Mouse (Mus musculus): ENCODE results near the gene Ralgds.
A peak's percentile ranks its signal among the peaks of the same experiment; 100 is the strongest.
"Not testable (repeated sequence)": the region's sequence is repeated elsewhere in the genome, so short reads cannot be mapped to it uniquely, and the experiment has no call there.

The Ralgds gene

DNA sequence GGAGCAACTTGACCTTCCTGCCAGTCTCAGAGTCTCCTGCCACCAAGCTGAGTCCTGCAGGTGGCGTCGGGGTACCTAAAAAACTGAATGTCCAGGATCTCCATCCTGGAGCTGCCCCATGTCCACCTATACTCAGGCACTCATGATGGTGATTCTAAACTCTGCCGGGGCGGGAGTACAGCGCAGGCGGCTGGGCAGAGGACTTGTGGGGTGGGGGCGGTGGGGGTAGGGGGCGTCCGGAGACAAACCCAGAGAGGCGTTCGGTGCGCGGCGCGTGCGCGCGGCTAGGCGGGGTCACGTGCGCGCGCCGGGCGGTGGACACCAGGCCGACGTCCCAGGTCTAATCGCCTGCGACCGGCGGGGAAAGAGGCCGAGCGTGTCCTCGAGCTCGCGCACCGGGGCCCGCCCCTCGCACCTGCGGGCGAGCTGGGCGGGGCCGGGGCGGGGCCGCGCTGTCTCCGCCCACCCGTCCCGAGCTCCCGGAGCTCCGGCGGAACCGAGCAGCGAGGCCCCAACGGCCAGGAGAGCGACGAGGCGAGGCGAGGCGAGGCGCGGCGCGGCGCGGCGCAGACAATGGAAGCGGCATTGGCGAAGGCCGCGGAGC is at the start of gene Ralgds:
TSS of gene Ralgds (plus strand) at position 328 of the 604 bp plus-strand sequence.
- DNase-seq = peak; percentile 87

GRCm38 (mm10) chr2:28463919-28464318 is 49.0 kb upstream of the Ralgds start:
- DNase-seq = peak; percentile 55

DNA sequence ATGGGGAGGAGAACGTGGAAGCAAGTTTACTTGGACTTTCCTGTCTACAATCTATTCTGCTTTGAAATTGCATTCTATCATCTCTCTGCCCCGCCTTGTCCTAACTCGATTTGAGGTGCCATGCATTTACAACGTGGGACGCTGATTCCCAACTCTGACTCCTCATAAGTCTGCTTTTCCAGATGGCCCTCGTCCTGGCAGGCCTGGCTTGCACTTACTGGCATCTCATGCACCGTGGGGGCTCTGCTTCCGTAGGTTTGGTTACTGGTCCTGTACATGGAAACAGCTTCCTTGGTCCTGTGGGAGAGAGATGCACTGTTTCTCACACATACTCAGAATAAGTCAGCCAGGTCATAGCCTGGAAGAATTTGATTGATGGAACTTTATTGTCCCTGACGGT is 48.0 kb upstream of the Ralgds start:
- DNase-seq = no peak

DNA sequence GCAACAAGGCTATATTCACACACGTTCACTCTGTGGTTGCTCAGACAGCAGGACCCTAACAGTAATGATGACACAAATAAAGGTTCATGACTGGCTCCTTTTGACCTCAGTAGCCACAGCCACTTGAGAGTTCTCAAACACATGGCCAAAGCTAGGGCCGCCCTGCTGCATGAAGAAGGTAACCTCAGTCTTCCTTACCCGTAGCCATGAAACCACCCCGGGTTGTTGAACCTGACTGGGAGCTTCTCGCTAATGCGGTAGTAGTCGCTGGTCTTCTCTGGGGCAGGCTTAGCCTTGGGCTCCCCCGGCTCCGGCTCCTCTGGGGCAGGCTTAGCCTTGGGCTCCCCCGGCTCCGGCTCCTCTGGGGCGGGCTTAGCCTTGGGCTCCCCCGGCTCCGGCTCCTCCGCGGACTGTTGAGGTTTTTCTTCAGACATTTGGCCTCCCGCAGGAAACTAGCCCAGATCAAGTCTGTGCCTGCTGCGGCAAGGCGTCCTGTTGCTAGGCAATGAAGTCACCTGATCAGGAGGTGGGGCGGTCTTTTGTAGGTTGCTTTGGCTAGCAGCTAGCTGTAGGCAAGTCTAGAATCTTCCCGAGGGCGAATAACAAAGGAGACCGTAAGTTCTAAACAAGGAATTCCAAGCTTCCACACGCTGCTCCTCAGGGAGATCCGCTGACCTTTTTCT is 46.9 kb upstream of the Ralgds start, which contains the start of gene 1700007K13Rik:
TSS of gene 1700007K13Rik (minus strand) at position 497 of the 683 bp plus-strand sequence.
- DNase-seq = peak; percentile 85

DNA sequence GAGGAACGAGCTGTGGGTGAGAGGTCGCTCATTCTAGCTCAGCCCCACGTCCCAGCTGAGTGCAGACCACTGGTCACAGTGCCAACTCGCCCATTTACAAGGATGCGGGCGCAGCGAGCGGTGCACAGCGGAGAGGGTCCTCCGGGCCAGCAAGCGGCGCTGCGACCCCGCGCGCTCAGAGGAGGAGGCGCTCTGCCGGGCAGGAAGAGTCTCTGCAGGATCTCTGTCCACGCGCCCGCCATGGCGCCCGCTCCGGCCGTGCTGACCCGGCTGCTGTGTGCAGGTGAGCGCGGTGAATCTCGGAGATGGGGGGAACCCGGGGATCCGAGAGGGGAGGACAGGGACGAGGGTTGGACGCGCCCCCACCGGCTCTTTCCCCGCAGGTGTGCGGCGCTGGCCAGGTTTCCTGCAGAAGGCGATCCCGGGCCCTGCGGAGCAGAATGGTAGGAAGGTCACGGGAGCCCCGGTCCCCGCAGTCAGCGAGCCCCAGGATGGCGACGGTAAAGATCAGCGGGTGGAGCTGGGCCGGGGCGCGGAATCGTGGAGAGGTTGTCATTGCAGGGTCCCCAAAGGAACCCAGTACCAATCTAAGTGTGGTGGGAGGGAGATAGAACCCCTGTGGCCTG is 45.0 kb upstream of the Ralgds start, which contains the start of gene Mrps2:
TSS of gene Mrps2 (plus strand) at position 207 of the 626 bp plus-strand sequence.
- DNase-seq = peak; percentile 94

DNA sequence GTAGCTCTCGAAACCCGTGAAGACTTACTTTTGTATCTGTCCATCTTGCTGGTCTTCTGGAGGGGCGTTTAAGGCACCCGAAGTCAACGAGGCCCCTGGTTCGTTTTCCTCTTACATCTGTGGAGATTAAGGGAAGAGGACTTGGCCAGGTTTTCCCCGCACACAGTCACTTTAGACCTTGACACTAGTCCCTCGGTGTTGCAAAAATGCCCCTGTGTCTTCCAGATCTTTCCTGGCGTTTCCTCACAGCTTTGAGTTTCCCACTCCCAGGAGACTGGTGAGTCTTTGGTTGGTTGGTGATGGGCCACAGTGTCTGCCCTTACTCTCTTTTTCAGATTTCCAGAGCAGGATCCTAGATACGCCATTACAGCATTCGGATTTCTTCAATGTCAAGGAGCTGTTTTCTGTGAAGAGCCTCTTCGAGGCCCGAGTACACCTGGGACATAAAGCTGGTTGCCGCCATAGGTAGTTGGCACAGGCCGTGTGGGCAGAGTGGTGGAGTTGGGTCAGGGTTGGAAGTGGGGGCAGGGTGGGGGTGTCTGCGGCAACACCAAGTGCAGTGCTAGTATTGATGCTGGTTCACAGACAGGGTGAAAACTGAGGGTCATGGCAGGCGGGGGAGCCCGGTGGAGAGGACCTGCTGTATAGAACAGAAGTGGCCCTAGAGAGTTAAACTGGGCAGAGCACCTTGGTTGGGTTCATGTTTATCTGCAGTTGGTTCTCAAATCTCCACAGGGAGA is 44.3 kb upstream of the Ralgds start:
- no peak for DNase-seq

DNA sequence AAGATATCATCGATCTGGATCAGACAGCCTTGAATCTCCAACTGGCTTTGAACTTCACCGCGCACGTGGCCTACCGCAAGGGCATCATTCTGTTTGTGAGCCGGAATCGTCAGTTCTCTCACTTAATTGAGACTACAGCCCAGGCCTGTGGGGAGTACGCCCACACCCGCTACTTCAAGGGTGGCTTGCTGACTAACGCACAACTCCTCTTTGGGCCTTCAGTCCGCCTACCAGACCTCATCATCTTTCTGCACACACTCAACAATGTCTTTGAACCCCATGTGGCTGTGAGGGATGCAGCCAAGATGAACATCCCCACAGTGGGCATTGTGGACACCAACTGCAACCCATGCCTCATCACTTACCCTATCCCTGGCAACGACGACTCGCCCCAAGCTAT is 43.5 kb upstream of the Ralgds start:
- DNase-seq = no peak

DNA sequence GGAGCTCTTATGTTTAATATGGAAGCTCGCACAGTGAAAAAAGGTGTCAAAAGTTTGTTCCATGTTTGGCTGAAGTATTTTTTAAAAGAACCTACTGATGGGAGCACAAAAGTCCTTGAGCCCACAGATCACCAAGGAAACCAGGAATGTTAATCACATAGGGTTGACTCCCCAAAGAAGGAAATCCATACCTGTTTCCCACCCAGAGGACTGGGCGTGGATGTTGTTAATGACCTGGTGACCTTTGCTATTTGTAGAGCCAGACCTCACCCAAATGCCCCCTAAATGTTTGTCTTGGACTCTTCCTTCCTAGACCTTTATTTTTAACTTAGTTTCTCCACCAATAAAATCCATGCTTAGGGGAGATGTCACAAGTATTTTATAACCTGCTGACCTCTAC is 42.3 kb upstream of the Ralgds start:
- DNase-seq = no peak

DNA sequence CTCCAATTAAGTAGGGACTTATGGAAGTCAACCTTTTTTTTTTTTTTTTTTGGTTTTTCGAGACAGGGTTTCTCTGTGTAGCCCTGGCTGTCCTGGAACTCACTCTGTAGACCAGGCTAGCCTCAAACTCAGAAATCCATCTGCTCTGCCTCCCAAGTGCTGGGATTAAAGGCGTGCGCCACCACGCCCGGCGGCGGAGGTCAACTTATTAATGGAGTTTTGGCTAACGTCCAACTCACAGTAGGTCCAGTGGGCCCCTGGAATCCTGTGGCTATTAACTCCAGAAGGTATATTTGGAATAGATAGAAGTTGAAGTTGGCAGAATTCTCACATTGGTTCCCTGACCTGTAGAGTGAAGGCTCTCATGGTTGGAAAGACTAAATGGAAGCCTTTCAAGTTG is 40.9 kb upstream of the Ralgds start:
- not testable (repeated sequence) for DNase-seq

DNA sequence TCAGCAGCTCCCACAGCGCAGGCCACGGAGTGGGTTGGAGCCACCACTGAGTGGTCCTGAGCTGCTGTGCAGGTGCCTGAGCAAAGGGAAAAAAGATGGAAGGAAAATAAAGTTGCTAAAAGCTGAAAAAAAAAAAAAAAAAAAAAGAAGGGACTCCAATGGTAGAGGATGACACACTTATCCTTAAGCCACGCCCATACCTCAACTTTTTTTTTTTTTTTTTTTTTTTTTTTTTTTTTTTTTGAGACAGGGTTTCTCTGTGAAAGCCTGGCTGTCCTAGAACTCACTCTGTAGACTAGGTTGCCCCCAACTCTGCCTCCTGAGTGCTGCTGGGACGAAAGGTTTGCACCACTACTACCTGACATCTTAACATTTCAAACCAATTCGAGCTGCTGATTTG is 34.9 kb upstream of the Ralgds start:
- DNase-seq = not testable (repeated sequence)

DNA sequence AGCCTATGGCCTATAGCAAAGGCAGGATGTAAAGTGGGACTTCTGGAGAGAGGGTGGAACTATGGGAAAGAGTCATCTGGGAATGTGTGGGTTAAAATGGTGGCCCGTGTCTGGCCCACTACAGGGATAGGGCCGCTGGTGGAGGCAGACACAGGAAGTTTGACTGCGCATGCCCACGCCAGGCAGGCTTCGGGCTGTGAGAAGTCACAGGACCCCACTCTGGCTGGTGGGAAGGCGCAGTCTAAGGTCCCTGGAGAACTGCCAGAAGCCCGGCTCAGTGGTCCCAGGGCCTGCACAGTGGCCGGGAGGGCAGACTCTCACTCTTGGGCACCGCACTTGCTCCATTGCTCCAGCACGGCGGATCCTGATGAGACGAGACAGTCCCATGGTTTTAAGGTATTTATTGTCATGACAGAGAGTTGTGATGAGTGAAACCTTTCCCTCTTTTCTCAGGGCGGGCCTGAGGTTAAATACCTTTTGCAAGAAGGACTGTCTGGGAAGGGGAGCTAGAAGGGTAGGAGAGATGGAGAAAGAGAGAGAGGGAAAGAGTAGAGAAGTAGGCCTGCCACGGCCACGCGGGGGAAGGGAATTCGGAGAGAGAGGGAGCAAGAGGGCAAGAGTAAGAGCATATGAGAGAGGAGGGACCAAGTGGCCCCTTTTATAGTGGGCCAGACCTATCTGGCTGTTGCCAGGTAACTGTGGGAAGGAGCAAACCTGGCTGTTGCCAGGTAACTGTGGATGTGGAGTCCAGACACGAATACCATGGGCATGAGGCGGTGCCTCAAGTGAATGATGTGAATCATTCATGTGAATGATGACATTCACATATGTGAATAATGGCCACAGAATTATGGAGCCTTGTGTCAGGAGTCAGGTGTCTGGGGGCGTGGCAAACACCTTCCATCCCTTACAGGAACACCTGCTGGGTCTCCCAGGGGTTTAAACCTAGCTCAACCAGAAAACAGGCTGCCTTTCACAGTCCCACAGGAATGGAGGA is 33.4 kb upstream of the Ralgds start:
- DNase-seq = no peak

GRCm38 (mm10) chr2:28483861-28484260 is 29.1 kb upstream of the Ralgds start:
- DNase-seq = no peak

GRCm38 (mm10) chr2:28494521-28494920 is 18.4 kb upstream of the Ralgds start:
- no peak for DNase-seq

DNA sequence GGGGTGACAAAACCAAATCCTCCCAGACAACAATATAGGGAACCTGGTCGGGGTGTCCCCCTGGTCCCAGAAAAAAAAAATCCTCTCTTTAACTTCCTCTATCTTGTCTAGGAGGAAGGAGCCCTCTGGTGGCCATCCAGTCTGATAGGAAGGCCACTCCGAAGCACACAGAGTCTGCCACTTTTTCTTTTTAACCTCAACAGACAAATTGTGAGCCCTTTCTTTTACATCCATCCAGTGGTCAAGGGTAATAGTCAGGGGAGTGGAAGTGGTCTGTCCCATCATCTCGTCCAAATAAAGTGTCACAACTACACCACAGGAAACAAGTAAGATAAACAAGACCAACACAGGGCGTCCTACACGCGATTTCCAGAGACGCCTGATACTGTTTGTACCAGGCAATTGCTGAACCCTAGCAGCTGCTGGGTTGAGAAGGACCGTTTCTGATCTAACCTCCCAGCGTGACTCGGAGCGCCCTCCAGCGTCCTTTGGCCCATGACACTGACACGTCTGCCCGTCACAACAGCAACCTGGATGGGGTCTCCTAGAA is 17.6 kb upstream of the Ralgds start:
- no peak for DNase-seq

GRCm38 (mm10) chr2:28495801-28496595 is 16.9 kb upstream of the Ralgds start:
- DNase-seq = no peak

DNA sequence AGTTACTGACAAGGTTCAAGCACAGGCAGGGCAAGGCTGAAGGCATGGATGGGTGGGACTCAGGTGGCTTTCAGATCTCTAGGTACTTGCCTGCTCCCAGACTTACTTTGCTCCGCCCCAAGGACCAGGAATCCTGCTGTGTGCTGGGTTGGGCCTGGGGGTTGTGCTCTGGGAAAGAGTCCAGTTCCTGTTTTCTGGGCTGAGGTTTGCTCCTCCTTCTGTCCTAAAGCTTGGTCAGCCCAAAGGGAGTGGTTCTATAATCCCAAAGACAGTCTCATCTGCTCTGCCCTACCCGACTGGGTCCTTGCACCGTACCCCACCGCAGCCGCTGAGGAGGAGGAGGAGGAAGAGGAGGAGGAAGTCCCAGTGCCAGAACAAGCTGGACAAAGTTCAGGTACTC is 16.3 kb upstream of the Ralgds start, which contains the start of gene Gbgt1:
TSS of gene Gbgt1 (plus strand) at position 221 of the 400 bp plus-strand sequence.
- DNase-seq = no peak

DNA sequence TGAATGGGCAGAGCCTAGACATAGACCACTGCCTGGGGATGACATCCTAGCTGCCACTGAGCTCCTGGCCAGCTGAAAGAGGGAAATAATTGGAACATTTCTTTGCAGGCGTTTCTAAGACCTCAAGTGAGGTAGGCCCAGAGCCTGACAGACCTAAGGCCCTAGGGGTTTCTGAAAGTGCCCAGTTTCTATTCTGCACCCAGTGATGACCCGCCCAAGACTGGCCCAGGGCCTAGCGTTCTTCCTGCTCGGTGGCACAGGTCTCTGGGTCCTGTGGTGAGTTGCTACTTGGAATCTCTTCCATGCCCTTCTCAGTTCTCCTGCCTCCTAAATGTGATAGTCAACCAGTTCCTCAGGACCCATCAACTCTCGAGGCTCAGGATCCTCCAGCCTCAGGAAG is 15.4 kb upstream of the Ralgds start:
- DNase-seq = no peak

- no peak for DNase-seq
Measured at GRCm38 (mm10) chr2:28498431-28498830, 14.5 kb upstream of the Ralgds start.

GRCm38 (mm10) chr2:28502987-28503386 is 9.9 kb upstream of the Ralgds start:
- DNase-seq = no peak

DNA sequence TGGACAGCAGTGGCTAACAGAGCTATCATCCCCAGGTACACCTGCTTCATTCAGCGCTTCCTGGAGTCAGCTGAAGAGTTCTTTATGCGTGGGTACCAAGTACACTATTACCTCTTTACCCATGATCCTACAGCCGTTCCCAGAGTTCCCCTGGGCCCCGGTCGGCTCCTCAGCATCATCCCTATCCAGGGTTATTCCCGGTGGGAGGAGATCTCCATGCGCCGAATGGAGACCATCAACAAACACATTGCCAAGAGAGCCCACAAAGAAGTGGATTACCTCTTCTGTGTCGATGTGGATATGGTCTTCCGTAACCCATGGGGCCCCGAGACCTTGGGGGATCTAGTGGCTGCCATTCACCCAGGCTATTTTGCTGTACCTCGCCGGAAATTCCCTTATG is 8.2 kb upstream of the Ralgds start:
- no peak for DNase-seq

GRCm38 (mm10) chr2:28505795-28506194 is 7.1 kb upstream of the Ralgds start, which contains the start of gene Gm10134:
Gene Gm10134 (plus strand): TSS chr2:28506095.
- DNase-seq = no peak
